Mouse (Mus musculus): ENCODE results near the gene Bex1.

GRCm38 (mm10) chrX:136223714-136224113, 8.4 kb upstream of the Bex1 start:
- TF ChIP-seq POLR2A (IDR thresholded peaks at IDR 0.05; ENCODE audit: low read depth, low read length), result no peak
- TF ChIP-seq GABPA (IDR thresholded peaks at IDR 0.05; ENCODE audit: insufficient replicate concordance, low read depth, low read length), result no peak
- TF ChIP-seq UBTF (IDR thresholded peaks at IDR 0.05; ENCODE audit: low read depth, low read length), result no peak
- no peak for TF ChIP-seq CTCF (conservative IDR thresholded peaks at IDR 0.05 in 1 of 2, IDR thresholded peaks at IDR 0.05 in 1 of 2; ENCODE audit: low read depth in 2 of 2, low read length in 2 of 2)
- no peak for TF ChIP-seq MAFK (IDR thresholded peaks at IDR 0.05; ENCODE audit: insufficient replicate concordance, low read length)
- TF ChIP-seq ZKSCAN1 (IDR thresholded peaks at IDR 0.05; ENCODE audit: borderline replicate concordance, low read depth, low read length), result no peak
- no peak for TF ChIP-seq EP300 (IDR thresholded peaks at IDR 0.05; ENCODE audit: low read length)
- no peak for TF ChIP-seq MXI1 (IDR thresholded peaks at IDR 0.05; ENCODE audit: low read depth, low read length)
- TF ChIP-seq CHD2 (IDR thresholded peaks at IDR 0.05; ENCODE audit: low read length), result no peak
